22 mouse cellular contexts compared by ENCODE assay signal in genomic region chr3:87506456-87507416, GRCm38 (mm10). TPM values are rescaled to one million over a fixed set of nuclear protein-coding genes. Genes with fewer than 3 reads are reported as not detected.
DNase-seq lines count a peak whose midpoint lies in the region; ATAC-seq lines count a peak whose summit lies in the region.
"Had no signal": no experiment of that assay in that cellular context is flagged by ENCODE, and none has a peak within 500 bp of the region (broad histone marks: within the 10 kb centered on the region; RNA-seq: fewer than 3 reads in every experiment).

No protein-coding gene starts in this region.

- H3K27ac ChIP-seq in intestine, embryonic 14.5 days (ENCODE audit: low read depth): no peak overlapping the region
- H3K27ac ChIP-seq in intestine, embryonic 16.5 days (ENCODE audit: low read length): no peak overlapping the region
- H3K27ac ChIP-seq: forebrain, embryonic 13.5 days; gastrocnemius, adult 2 months; hindbrain, embryonic 10.5 days; kidney, postnatal 0 days; midbrain, embryonic 12.5 days; neural tube, embryonic 12.5 days had no signal

- no peaks in the 10 kb centered on the region for H3K27me3 ChIP-seq in intestine, embryonic 14.5 days (replicated peaks; ENCODE audit: control insufficient read depth, insufficient read depth, low read length)
- H3K27me3 ChIP-seq in intestine, embryonic 16.5 days (replicated peaks; ENCODE audit: control insufficient read depth, insufficient read depth, low read length): no peaks in the 10 kb centered on the region
- H3K27me3 ChIP-seq in splenic B cell, adult 2 months (ENCODE audit: control insufficient read depth, insufficient read depth, low read length, poor library complexity, severe bottlenecking): no peaks in the 10 kb centered on the region
- H3K27me3 ChIP-seq: forebrain, embryonic 13.5 days had no signal

- no peak for ATAC-seq in intestine, embryonic 14.5 days (replicated peaks; ENCODE audit: low FRiP score, low TSS enrichment, low read depth)
- no peak for ATAC-seq in intestine, embryonic 16.5 days
- peak; percentile 56 for ATAC-seq in granulocyte monocyte progenitor cell, adult 5-6 weeks (replicated peaks; ENCODE audit: poor library complexity, severe bottlenecking)
- ATAC-seq: forebrain, embryonic 13.5 days; liver, postnatal 0 days; lung, postnatal 0 days had no signal

- DNase-seq in intestine, embryonic 14.5 days (ENCODE audit: low spot score): peak; percentile 39
- peak; percentile 68 to 72 for DNase-seq in B cell, adult 2 months
- DNase-seq in splenic B cell, adult 2 months (ENCODE audit: low read depth, low spot score): peak; percentile 85
- DNase-seq in lung, postnatal 36 days: no peak
- no peak for DNase-seq in kidney, postnatal 14 days
- DNase-seq: cerebellum, adult 11-12 months; cerebellum, postnatal 36 days; embryo, embryonic 11 days; gastrocnemius, adult 2 months; heart, postnatal 10 days; kidney, adult 2 months; liver, postnatal 0 days; retina, postnatal 1 day had no signal

- no peak overlapping the region for H3K4me2 ChIP-seq in intestine, embryonic 14.5 days (ENCODE audit: low read length)
- no peak overlapping the region for H3K4me2 ChIP-seq in intestine, embryonic 16.5 days (ENCODE audit: low read depth, low read length)
- H3K4me2 ChIP-seq: forebrain, embryonic 13.5 days; heart, embryonic 12.5 days; midbrain, embryonic 12.5 days; neural tube, embryonic 12.5 days had no signal

- no peak overlapping the region for H3K9ac ChIP-seq in intestine, embryonic 14.5 days (ENCODE audit: low read length)
- no peak overlapping the region for H3K9ac ChIP-seq in intestine, embryonic 16.5 days (ENCODE audit: low read depth, low read length)
- H3K9ac ChIP-seq: forebrain, embryonic 13.5 days; heart, embryonic 12.5 days; liver, postnatal 0 days; midbrain, embryonic 12.5 days; neural tube, embryonic 12.5 days had no signal

- no peak overlapping the region for H3K4me3 ChIP-seq in intestine, embryonic 14.5 days (ENCODE audit: low read depth, low read length)
- no peak overlapping the region for H3K4me3 ChIP-seq in intestine, embryonic 16.5 days (ENCODE audit: low read length)
- H3K4me3 ChIP-seq: forebrain, embryonic 13.5 days; gastrocnemius, adult 2 months; heart, embryonic 12.5 days; hindbrain, embryonic 10.5 days; midbrain, embryonic 12.5 days; neural tube, embryonic 12.5 days had no signal

- no peaks in the 10 kb centered on the region for H3K36me3 ChIP-seq in intestine, embryonic 14.5 days (ENCODE audit: control insufficient read depth, insufficient read depth, low read length)
- H3K36me3 ChIP-seq in intestine, embryonic 16.5 days (ENCODE audit: control insufficient read depth, insufficient read depth, low read length): no peaks in the 10 kb centered on the region
- H3K36me3 ChIP-seq in splenic B cell, adult 2 months (ENCODE audit: control insufficient read depth, insufficient read depth, low read length, poor library complexity, severe bottlenecking): no peaks in the 10 kb centered on the region
- H3K36me3 ChIP-seq: heart, embryonic 12.5 days; hindbrain, embryonic 10.5 days; midbrain, embryonic 12.5 days; neural tube, embryonic 12.5 days had no signal

- H3K9me3 ChIP-seq in intestine, embryonic 14.5 days (ENCODE audit: control insufficient read depth, low read length): no peaks in the 10 kb centered on the region
- H3K9me3 ChIP-seq in intestine, embryonic 16.5 days (ENCODE audit: control insufficient read depth, low read length): no peaks in the 10 kb centered on the region
- H3K9me3 ChIP-seq: forebrain, embryonic 13.5 days; heart, embryonic 12.5 days; hindbrain, embryonic 10.5 days; midbrain, embryonic 12.5 days; neural tube, embryonic 12.5 days had no signal

- 71% methylated on average over 12 of the region's 12 CpGs for WGBS in intestine, embryonic 14.5 days
- WGBS in intestine, embryonic 16.5 days: 75% methylated on average over 12 of the region's 12 CpGs

- peaks cover 11% of the 10 kb centered on the region for H3K4me1 ChIP-seq in intestine, embryonic 14.5 days (replicated peaks; ENCODE audit: control insufficient read depth, insufficient read depth, low read length)
- peaks cover 19% of the 10 kb centered on the region for H3K4me1 ChIP-seq in intestine, embryonic 16.5 days (ENCODE audit: control insufficient read depth, insufficient read depth, low read length)

RNA-seq across cellular contexts. Expression of gene Etv3, which starts 18.5 kb away (rescaled TPM):
- polyA plus RNA-seq in intestine, embryonic 14.5 days (2014; fragmentation: Nextera tagmentation; extraction: Ambion mirVana): 10.1 and 10.5 TPM in 2 replicates
- 12.5 and 12.7 TPM in 2 replicates for polyA plus RNA-seq in intestine, embryonic 16.5 days (2015; fragmentation: Nextera tagmentation; extraction: Ambion mirVana)
- total RNA-seq in granulocyte monocyte progenitor cell, adult 5-6 weeks (2014; fragmentation: Nextera tagmentation): 7.0 and 7.8 TPM in 2 replicates
- total RNA-seq in granulocyte monocyte progenitor cell, adult 5-6 weeks (2017): 9.4 and 9.6 TPM in 2 replicates

Comparison
In these comparisons a context has a peak if more than half of its experiments do, and no peak if none do; other contexts are left out.
1. DNase-seq: peak in intestine, embryonic 14.5 days (single experiment), B cell, adult 2 months (2 of 2) and splenic B cell, adult 2 months (single experiment); none in lung, postnatal 36 days (single experiment) and kidney, postnatal 14 days (single experiment).